Mouse (Mus musculus) CH12.LX (cell line): ENCODE measurements around the gene Ccdc86. TPM values are rescaled to one million over a fixed set of nuclear protein-coding genes. Genes with fewer than 3 reads are reported as not detected.
A peak's percentile ranks its signal among the peaks of the same experiment; 100 is the strongest.

Experiments
- DNase-seq: peaks from one replicate; pipeline ENCODE4 v3.0.0-alpha.2; 2013; ENCODE audit errors: extremely low read depth
- H3K27ac ChIP-seq: 2 replicates; pipeline ENCODE4 v1.5.1; 2012; ENCODE audit warnings: low read depth, mild to moderate bottlenecking, control low read depth, moderate library complexity; ENCODE audit not compliant: insufficient read depth
- H3K27me3 ChIP-seq: replicated peaks from 2 replicates; pipeline ENCODE3; 2012; ENCODE audit warnings: inconsistent platforms
- H3K36me3 ChIP-seq, 2 experiments: replicated peaks in 1 of 2; 2 replicates each; pipeline versions ENCODE3 to v1.6.1; 2012; ENCODE audit warnings: inconsistent platforms in 1 of 2, low read length in 1 of 2, mild to moderate bottlenecking in 1 of 2, mixed read lengths in 1 of 2, moderate library complexity in 1 of 2; ENCODE audit not compliant: control insufficient read depth in 1 of 2, insufficient read depth in 1 of 2
- H3K4me1 ChIP-seq, 2 experiments: 2 replicates each; pipeline ENCODE4 v1.6.1; 2012; ENCODE audit warnings: inconsistent platforms in 1 of 2, moderate library complexity in 1 of 2; ENCODE audit not compliant: insufficient read depth in 2 of 2, control insufficient read depth in 1 of 2
- H3K4me2 ChIP-seq: 2 replicates; pipeline ENCODE4 v1.6.1; 2012; ENCODE audit warnings: low read depth, mild to moderate bottlenecking, control low read depth; ENCODE audit not compliant: poor library complexity, insufficient read depth, severe bottlenecking
- H3K4me3 ChIP-seq, 3 experiments: fragments of 150-350 bp in 1 of 3; sonication (generic) in 1 of 3; replicated peaks in 1 of 3; 2 replicates each; pipeline versions ENCODE3 to v1.5.1; 2011 to 2012; ENCODE audit warnings: low read depth in 2 of 3, low read length in 2 of 3, mild to moderate bottlenecking in 2 of 3, moderate library complexity in 2 of 3, control low read depth in 1 of 3, improper control_type of control experiment in 1 of 3, inconsistent platforms in 1 of 3, mixed read lengths in 1 of 3; ENCODE audit not compliant: poor library complexity in 1 of 3
- H3K79me2 ChIP-seq: replicated peaks from 2 replicates; pipeline ENCODE4 v1.6.1; 2012; ENCODE audit warnings: mild to moderate bottlenecking, moderate library complexity; ENCODE audit not compliant: control insufficient read depth, poor library complexity, insufficient read depth, severe bottlenecking; ENCODE audit errors: extremely low read depth
- H3K9ac ChIP-seq: 2 replicates; pipeline ENCODE4 v1.6.1; 2012; ENCODE audit warnings: low read depth, mild to moderate bottlenecking, control low read depth, moderate library complexity; ENCODE audit not compliant: insufficient read depth
- H3K9me3 ChIP-seq: replicated peaks from 2 replicates; pipeline ENCODE3; 2012; ENCODE audit warnings: low read length, inconsistent platforms, mixed read lengths
- IRF4 ChIP-seq: IDR thresholded peaks from 2 replicates; pipeline ENCODE4 v1.6.1; 2014; ENCODE audit warnings: low read depth, mild to moderate bottlenecking, inconsistent platforms, low read length, improper control_type of control experiment
- JUN ChIP-seq: IDR thresholded peaks from 2 replicates; pipeline ENCODE4 v1.6.1; 2011; ENCODE audit warnings: low read depth, mild to moderate bottlenecking, low read length, improper control_type of control experiment, moderate library complexity; ENCODE audit not compliant: insufficient read depth
- JUND ChIP-seq: conservative IDR thresholded peaks from 2 replicates; pipeline ENCODE4 v1.6.1; 2011; ENCODE audit warnings: low read depth, low read length, improper control_type of control experiment
- PAX5 ChIP-seq: IDR thresholded peaks from 2 replicates; pipeline ENCODE4 v1.6.1; 2012; ENCODE audit warnings: low read length, inconsistent platforms, mixed read lengths
- POLR2A ChIP-seq: IDR thresholded peaks from 2 replicates; pipeline ENCODE4 v1.6.1; 2011; ENCODE audit warnings: low read depth, mild to moderate bottlenecking, improper control_type of control experiment, low read length
- POLR2AphosphoS2 ChIP-seq: IDR thresholded peaks from 2 replicates; pipeline ENCODE4 v1.6.1; 2011; ENCODE audit warnings: low read depth, low read length, improper control_type of control experiment
- SIN3A ChIP-seq: IDR thresholded peaks from 2 replicates; pipeline ENCODE4 v1.6.1; 2012; ENCODE audit warnings: low read length, improper control_type of control experiment, inconsistent platforms
- TBP ChIP-seq: conservative IDR thresholded peaks from 2 replicates; pipeline ENCODE4 v1.6.1; 2011; ENCODE audit warnings: low read depth, low read length, improper control_type of control experiment
- TCF12 ChIP-seq: IDR thresholded peaks from 2 replicates; pipeline ENCODE4 v1.6.1; 2014; ENCODE audit warnings: low read depth, mild to moderate bottlenecking, inconsistent platforms, low read length, improper control_type of control experiment
- ZC3H11A ChIP-seq: IDR thresholded peaks from 2 replicates; pipeline ENCODE4 v1.6.1; 2012; ENCODE audit warnings: low read depth, mild to moderate bottlenecking, inconsistent platforms, low read length, improper control_type of control experiment
- ZKSCAN1 ChIP-seq: IDR thresholded peaks from 2 replicates; pipeline ENCODE4 v1.6.1; 2012; ENCODE audit warnings: low read depth, inconsistent platforms, low read length, improper control_type of control experiment, borderline replicate concordance
- ZNF384 ChIP-seq: IDR thresholded peaks from 2 replicates; pipeline ENCODE4 v1.6.1; 2012; ENCODE audit warnings: low read depth, low read length, improper control_type of control experiment, inconsistent platforms
- dilution Hi-C: fragments of 300-500 bp; cut with MboI; formaldehyde crosslinking; loops from 2 replicates; pipeline ENCODE4 v1.14.3; 2020; ENCODE audit warnings: low sequenced_read_pairs; ENCODE audit not compliant: extremely low pct_unique_long_range_greater_than_20kb, extremely low pct_ligation_motif_present
- in situ Hi-C: fragments of 300-500 bp; cut with MboI; formaldehyde crosslinking; loops from 3 replicates; pipeline ENCODE4 v1.14.3; 2019; ENCODE audit warnings: low sequenced_read_pairs, low pct_ligation_motif_present, low pct_unique_long_range_greater_than_20kb, mixed read lengths
- polyA plus RNA-seq: library from polyadenylated mRNA; unstranded; fragments of >175 nt; gene quantifications from 2 replicates; pipeline ENCODE4 v1.2.1, GENCODE M21; 2012; ENCODE audit warnings: low read depth; ENCODE audit not compliant: insufficient read length
- total RNA-seq, 2 experiments: library from RNA; depleted of rRNA; stranded (reverse); fragments of 300-350 nt in 1 of 2; fragments of >200 nt in 1 of 2; gene quantifications; 2 replicates each; pipeline ENCODE4 v1.2.3; 2012 to 2014

Ccdc86 gene
- total and polyA plus RNA-seq, 3 experiments = 9.5 to 44.8 (median 10.8) TPM

DNA sequence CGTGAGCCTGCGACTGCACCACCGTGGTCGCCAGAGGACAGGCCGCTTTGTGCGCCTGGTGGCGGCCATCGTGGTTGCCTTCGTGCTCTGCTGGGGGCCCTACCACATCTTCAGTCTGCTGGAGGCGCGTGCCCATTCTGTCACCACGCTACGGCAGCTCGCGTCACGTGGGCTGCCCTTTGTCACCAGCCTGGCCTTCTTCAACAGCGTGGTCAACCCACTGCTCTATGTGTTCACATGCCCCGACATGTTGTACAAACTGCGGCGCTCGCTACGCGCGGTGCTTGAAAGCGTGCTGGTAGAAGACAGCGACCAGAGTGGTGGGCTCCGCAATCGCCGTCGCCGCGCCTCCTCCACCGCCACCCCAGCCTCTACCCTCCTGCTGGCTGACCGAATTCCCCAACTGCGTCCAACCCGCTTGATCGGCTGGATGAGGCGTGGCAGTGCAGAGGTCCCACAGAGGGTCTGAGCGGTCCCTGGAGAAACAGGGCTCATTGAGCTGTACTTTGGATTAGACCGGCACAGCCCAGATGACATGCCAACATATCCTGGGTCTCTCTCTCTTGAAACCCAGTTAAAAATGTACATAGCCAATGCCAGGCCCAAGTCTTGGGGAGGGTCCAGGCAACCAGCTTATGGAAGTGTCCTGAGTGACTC lies 8.1 kb downstream of the Ccdc86 start:
- Histone ChIP-seq H3K36me3 (peaks cover 50 to 59% of the 10 kb centered on the region in 2 experiments), H3K4me2 (no peak overlapping the region), H3K9ac (no peak overlapping the region), H3K4me1 (peaks cover 12 to 26% of the 10 kb centered on the region in 2 experiments), H3K27me3 (no peaks in the 10 kb centered on the region), H3K27ac (no peak overlapping the region), H3K79me2 (peaks cover 1% of the 10 kb centered on the region; the same call in 1 of the 2 replicates), H3K9me3 (peaks cover 6% of the 10 kb centered on the region), H3K4me3 (no peak overlapping the region)
- DNase-seq = no peak
- TF ChIP-seq POLR2AphosphoS2 (peak; percentile 76; the same call in 1 of the 2 replicates), ZNF384 (no peak), PAX5 (no peak)
- dilution Hi-C loops = no loop called here
- in situ Hi-C loops = no loop called here

GRCm38 (mm10) chr19:10940097-10940800 lies 8.8 kb downstream of the Ccdc86 start:
- no peak overlapping the region for H3K9ac ChIP-seq
- DNase-seq = no peak
- in situ Hi-C loops = no loop called here
- H3K9me3 ChIP-seq = peaks cover 7% of the 10 kb centered on the region
- no peak overlapping the region for H3K4me3 ChIP-seq
- H3K27me3 ChIP-seq = no peaks in the 10 kb centered on the region
- TF ChIP-seq JUND = no peak
- dilution Hi-C loops = no loop called here
- no peak overlapping the region for H3K27ac ChIP-seq
- H3K79me2 ChIP-seq = no peaks in the 10 kb centered on the region; the same call in 1 of the 2 replicates
- H3K36me3 ChIP-seq = peaks cover 50 to 55% of the 10 kb centered on the region in 2 experiments
- no peak overlapping the region for H3K4me2 ChIP-seq
- peaks cover 12 to 21% of the 10 kb centered on the region in 2 experiments for H3K4me1 ChIP-seq

- in situ Hi-C loops (no loop called here), dilution Hi-C loops (no loop called here)
- no peak for DNase-seq
- Histone ChIP-seq H3K27ac (no peak overlapping the region), H3K4me2 (no peak overlapping the region), H3K4me3 (no peak overlapping the region), H3K9ac (no peak overlapping the region), H3K9me3 (peaks cover 7% of the 10 kb centered on the region), H3K27me3 (peaks cover 2% of the 10 kb centered on the region), H3K79me2 (no peaks in the 10 kb centered on the region; the same call in 1 of the 2 replicates), H3K4me1 (peaks cover 0 to 6% of the 10 kb centered on the region in 2 experiments; a peak in 2 of 4 replicates), H3K36me3 (peaks cover 35 to 40% of the 10 kb centered on the region in 2 experiments)
- TF ChIP-seq POLR2A = no peak
- TF ChIP-seq TBP = no peak
- no peak for TF ChIP-seq SIN3A
- no peak for TF ChIP-seq JUN
- no peak for TF ChIP-seq ZNF384
- TF ChIP-seq ZC3H11A = no peak
- TF ChIP-seq TCF12 = no peak
- no peak for TF ChIP-seq ZKSCAN1
- no peak for TF ChIP-seq IRF4
Measured at GRCm38 (mm10) chr19:10938771-10939170, 10.3 kb downstream of the Ccdc86 start.
